Mouse (Mus musculus): ENCODE measurements around the gene Atp6v0a2. TPM values are rescaled to one million over a fixed set of nuclear protein-coding genes. Genes with fewer than 3 reads are reported as not detected.
"Not testable (repeated sequence)": the region's sequence is repeated elsewhere in the genome, so short reads cannot be mapped to it uniquely, and the experiment has no call there.

Atp6v0a2 gene
- polyA plus RNA-seq, 1 experiment: 45.3 TPM

- TF ChIP-seq CTCF (IDR thresholded peaks at IDR 0.05; ENCODE audit: insufficient read depth, low read length) (no peak), POLR2A (IDR thresholded peaks at IDR 0.05; ENCODE audit: borderline replicate concordance, extremely low read depth, low read depth, low read length) (no peak)
- 53% methylated on average over 2 of the region's 2 CpGs for WGBS
- DNase-seq: no peak
Measured at GRCm38 (mm10) chr5:124633425-124633824, 5.0 kb downstream of the Atp6v0a2 start.

GRCm38 (mm10) chr5:124635068-124635467, 6.7 kb downstream of the Atp6v0a2 start:
- H3K4me3 ChIP-seq (replicated peaks; ENCODE audit: extremely low read depth, low read depth, low read length); H3K4me1 ChIP-seq (ENCODE audit: control insufficient read depth, insufficient read depth, low read length); DNase-seq: not testable (repeated sequence)
- 84% methylated on average over 4 of the region's 4 CpGs for WGBS

More at GRCm38 (mm10) chr5:124633425-124633824, 5.0 kb downstream of the Atp6v0a2 start:
- H3K4me1 ChIP-seq (ENCODE audit: control insufficient read depth, insufficient read depth, low read length): peaks cover 4% of the 10 kb centered on the region; the same call in 1 of the 2 replicates
- H3K4me3 ChIP-seq (replicated peaks; ENCODE audit: extremely low read depth, low read depth, low read length): no peak overlapping the region

GRCm38 (mm10) chr5:124636139-124636538, 7.8 kb downstream of the Atp6v0a2 start:
- no peaks in the 10 kb centered on the region for H3K4me1 ChIP-seq (ENCODE audit: control insufficient read depth, insufficient read depth, low read length)
- WGBS: 96% methylated on average over 3 of the region's 3 CpGs

GRCm38 (mm10) chr5:124636694-124637093, 8.3 kb downstream of the Atp6v0a2 start:
- DNase-seq: no peak
- no peaks in the 10 kb centered on the region for H3K4me1 ChIP-seq (ENCODE audit: control insufficient read depth, insufficient read depth, low read length)
- no peak overlapping the region for H3K4me3 ChIP-seq (replicated peaks; ENCODE audit: extremely low read depth, low read depth, low read length)
- no peak for TF ChIP-seq CTCF (IDR thresholded peaks at IDR 0.05; ENCODE audit: insufficient read depth, low read length)
- no peak for TF ChIP-seq POLR2A (IDR thresholded peaks at IDR 0.05; ENCODE audit: borderline replicate concordance, extremely low read depth, low read depth, low read length)
- WGBS: 88% methylated on average over 4 of the region's 4 CpGs

More at GRCm38 (mm10) chr5:124636139-124636538, 7.8 kb downstream of the Atp6v0a2 start:
- H3K4me3 ChIP-seq (replicated peaks; ENCODE audit: extremely low read depth, low read depth, low read length): no peak overlapping the region
- no peak for DNase-seq
- no peak for TF ChIP-seq CTCF (IDR thresholded peaks at IDR 0.05; ENCODE audit: insufficient read depth, low read length)
- no peak for TF ChIP-seq POLR2A (IDR thresholded peaks at IDR 0.05; ENCODE audit: borderline replicate concordance, extremely low read depth, low read depth, low read length)

- WGBS: 71% methylated on average over 11 of the region's 11 CpGs
- Histone ChIP-seq H3K4me1 (ENCODE audit: control insufficient read depth, insufficient read depth, low read length) (no peaks in the 10 kb centered on the region), H3K4me3 (replicated peaks; ENCODE audit: extremely low read depth, low read depth, low read length) (no peak overlapping the region)
- DNase-seq: no peak
- TF ChIP-seq POLR2A (IDR thresholded peaks at IDR 0.05; ENCODE audit: borderline replicate concordance, extremely low read depth, low read depth, low read length) (no peak), CTCF (IDR thresholded peaks at IDR 0.05; ENCODE audit: insufficient read depth, low read length) (no peak)
Measured at GRCm38 (mm10) chr5:124637300-124637699, 8.9 kb downstream of the Atp6v0a2 start.

GRCm38 (mm10) chr5:124637836-124638235, 9.5 kb downstream of the Atp6v0a2 start:
- no peak for TF ChIP-seq CTCF (IDR thresholded peaks at IDR 0.05; ENCODE audit: insufficient read depth, low read length)
- no peak for TF ChIP-seq POLR2A (IDR thresholded peaks at IDR 0.05; ENCODE audit: borderline replicate concordance, extremely low read depth, low read depth, low read length)
- 91% methylated on average over 13 of the region's 13 CpGs for WGBS
- Histone ChIP-seq H3K4me3 (replicated peaks; ENCODE audit: extremely low read depth, low read depth, low read length) (no peak overlapping the region), H3K4me1 (ENCODE audit: control insufficient read depth, insufficient read depth, low read length) (no peaks in the 10 kb centered on the region)
- no peak for DNase-seq

- TF ChIP-seq CTCF (IDR thresholded peaks at IDR 0.05; ENCODE audit: insufficient read depth, low read length) (no peak), POLR2A (IDR thresholded peaks at IDR 0.05; ENCODE audit: borderline replicate concordance, extremely low read depth, low read depth, low read length) (no peak)
- DNase-seq: no peak
- no peaks in the 10 kb centered on the region for H3K4me1 ChIP-seq (ENCODE audit: control insufficient read depth, insufficient read depth, low read length)
- 79% methylated on average over 5 of the region's 5 CpGs for WGBS
- no peak overlapping the region for H3K4me3 ChIP-seq (replicated peaks; ENCODE audit: extremely low read depth, low read depth, low read length)
Measured at GRCm38 (mm10) chr5:124713741-124714140, 85.4 kb downstream of the Atp6v0a2 start.

- no peak for DNase-seq
Measured at GRCm38 (mm10) chr5:124715135-124715534, 86.8 kb downstream of the Atp6v0a2 start.

GRCm38 (mm10) chr5:124717969-124718368, 89.6 kb downstream of the Atp6v0a2 start:
- 94% methylated on average over 11 of the region's 11 CpGs for WGBS
- no peaks in the 10 kb centered on the region for H3K4me1 ChIP-seq (ENCODE audit: control insufficient read depth, insufficient read depth, low read length)
- TF ChIP-seq POLR2A (IDR thresholded peaks at IDR 0.05; ENCODE audit: borderline replicate concordance, extremely low read depth, low read depth, low read length) (no peak), CTCF (IDR thresholded peaks at IDR 0.05; ENCODE audit: insufficient read depth, low read length) (no peak)
- H3K4me3 ChIP-seq (replicated peaks; ENCODE audit: extremely low read depth, low read depth, low read length): no peak overlapping the region
- no peak for DNase-seq

More at GRCm38 (mm10) chr5:124715135-124715534, 86.8 kb downstream of the Atp6v0a2 start:
- no peaks in the 10 kb centered on the region for H3K4me1 ChIP-seq (ENCODE audit: control insufficient read depth, insufficient read depth, low read length)
- no peak overlapping the region for H3K4me3 ChIP-seq (replicated peaks; ENCODE audit: extremely low read depth, low read depth, low read length)
- TF ChIP-seq POLR2A (IDR thresholded peaks at IDR 0.05; ENCODE audit: borderline replicate concordance, extremely low read depth, low read depth, low read length) (no peak), CTCF (IDR thresholded peaks at IDR 0.05; ENCODE audit: insufficient read depth, low read length) (no peak)
- 75% methylated on average over 8 of the region's 8 CpGs for WGBS

GRCm38 (mm10) chr5:124718396-124718795, 90.0 kb downstream of the Atp6v0a2 start:
- TF ChIP-seq POLR2A (IDR thresholded peaks at IDR 0.05; ENCODE audit: borderline replicate concordance, extremely low read depth, low read depth, low read length) (no peak), CTCF (IDR thresholded peaks at IDR 0.05; ENCODE audit: insufficient read depth, low read length) (no peak)
- Histone ChIP-seq H3K4me3 (replicated peaks; ENCODE audit: extremely low read depth, low read depth, low read length) (no peak overlapping the region), H3K4me1 (ENCODE audit: control insufficient read depth, insufficient read depth, low read length) (no peaks in the 10 kb centered on the region)
- 92% methylated on average over 7 of the region's 7 CpGs for WGBS
- DNase-seq: no peak

Data from lung, adult 2 months (tissue).